Mouse (Mus musculus) intestine, postnatal 0 days (tissue): Measurements from ENCODE around the gene Lmnb2. TPM values are rescaled to one million over a fixed set of nuclear protein-coding genes. Genes with fewer than 3 reads are reported as not detected.
A peak's percentile ranks its signal among the peaks of the same experiment; 100 is the strongest.

ENCODE experiments used
- ATAC-seq: fragments of 200-750 bp; cut with Nextera tagmentation; 2 replicates; pipeline ENCODE4 v1.8.0; 2017; ENCODE audit warnings: mild to moderate bottlenecking, moderate TSS enrichment, moderate library complexity
- H3K27ac ChIP-seq: fragments of 300-500 bp; sonication (generic); 2 replicates; pipeline ENCODE4 v1.5.1; 2014; ENCODE audit warnings: mild to moderate bottlenecking, low read depth, low read length, moderate library complexity
- H3K27me3 ChIP-seq: fragments of 300-500 bp; sonication (generic); replicated peaks from 2 replicates; pipeline ENCODE4 v1.6.1; 2014; ENCODE audit warnings: low read length, mixed read lengths; ENCODE audit not compliant: control insufficient read depth, insufficient read depth
- H3K36me3 ChIP-seq: fragments of 300-500 bp; sonication (generic); 2 replicates; pipeline ENCODE4 v1.6.1; 2014; ENCODE audit warnings: mild to moderate bottlenecking, moderate library complexity; ENCODE audit not compliant: control insufficient read depth, insufficient read depth
- H3K4me1 ChIP-seq: fragments of 300-500 bp; sonication (generic); replicated peaks from 2 replicates; pipeline ENCODE4 v1.6.1; 2014; ENCODE audit warnings: antibody characterized with exemption, low read length, mixed read lengths; ENCODE audit not compliant: control insufficient read depth, insufficient read depth
- H3K4me2 ChIP-seq: fragments of 300-500 bp; sonication (generic); replicated peaks from 2 replicates; pipeline ENCODE4 v1.6.1; 2014; ENCODE audit warnings: low read depth, mild to moderate bottlenecking, moderate library complexity
- H3K4me3 ChIP-seq: fragments of 300-500 bp; sonication (generic); 2 replicates; pipeline ENCODE4 v1.5.1; 2014; ENCODE audit warnings: low read depth, low read length
- H3K9ac ChIP-seq: fragments of 300-500 bp; sonication (generic); 2 replicates; pipeline ENCODE4 v1.6.1; 2014; ENCODE audit warnings: mild to moderate bottlenecking, low read depth, low read length
- H3K9me3 ChIP-seq: fragments of 300-500 bp; sonication (generic); 2 replicates; pipeline ENCODE4 v1.6.1; 2016; ENCODE audit warnings: mixed run types; ENCODE audit not compliant: control insufficient read depth
- CTCF ChIP-seq: sonication (generic); IDR thresholded peaks from 2 replicates; pipeline ENCODE4 v1.5.1; 2016; ENCODE audit warnings: low read depth, mild to moderate bottlenecking, control low read depth, antibody characterized with exemption, moderate library complexity
- WGBS: fragments of 180-500 bp; shearing (Covaris S2); extraction: QIAGEN DNeasy Blood & Tissue Kit; methylation state at CpG from one replicate; pipeline ENCODE4 v1.1.7; 2014; 5-methylcytosine and 5-hydroxymethylcytosine counted together
- polyA plus RNA-seq: library from polyadenylated mRNA; unstranded; fragments of >200 nt; fragmentation: Nextera tagmentation; extraction: Ambion mirVana; gene quantifications from 2 replicates; pipeline ENCODE4 v1.2.1, GENCODE M21; 2015

The Lmnb2 gene
- polyA plus RNA-seq, 1 experiment from 2014 or later, result 12.9 TPM

DNA sequence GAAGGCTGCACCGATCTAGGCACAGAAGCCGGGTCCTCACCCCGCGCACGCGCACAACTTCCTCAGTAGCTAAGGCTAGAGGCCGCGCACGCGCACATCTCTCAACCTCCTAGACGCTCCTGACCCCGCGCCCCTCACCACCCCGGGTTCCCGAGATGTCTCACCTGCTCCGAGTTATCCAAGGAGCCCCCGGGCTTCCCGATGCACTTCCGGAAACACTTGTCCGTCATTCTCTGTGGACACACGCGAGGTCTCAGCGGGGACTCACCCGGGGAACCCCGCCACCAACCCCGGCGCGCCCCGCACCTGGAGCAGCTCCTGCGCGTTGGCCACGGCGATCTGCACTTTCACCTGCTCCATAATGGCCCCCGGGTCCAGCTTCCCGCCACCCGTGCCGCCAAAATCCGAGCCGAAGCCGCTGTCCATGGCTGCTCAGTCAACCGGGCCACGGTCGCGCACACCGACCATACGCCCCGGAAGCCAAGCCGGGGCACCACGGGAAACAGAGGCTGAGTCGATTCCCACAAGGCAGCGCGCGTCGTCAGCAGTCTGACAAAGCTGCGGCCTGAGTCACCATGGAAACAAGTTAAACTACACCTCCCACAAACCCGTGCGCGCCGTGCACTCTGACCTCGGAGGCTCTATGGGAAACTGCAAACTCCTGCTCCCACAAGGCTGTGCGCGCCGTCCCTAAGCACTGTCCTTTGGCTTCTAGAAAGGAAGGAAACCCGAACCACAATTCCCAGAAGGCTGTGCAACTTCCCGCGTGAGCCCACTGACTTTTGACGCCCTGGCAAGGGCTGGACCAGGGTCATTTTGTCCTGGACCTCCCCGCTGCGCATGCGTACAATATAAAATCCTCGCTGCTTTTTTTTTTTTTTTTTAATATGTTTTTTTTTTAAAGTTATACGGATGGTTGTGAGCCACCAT, 17.5 kb downstream of the Lmnb2 start, which contains the start of gene Timm13:
TSS of gene Timm13 (minus strand) at position 652 of the 930 bp plus-strand sequence.
- ATAC-seq, result peak; percentile 96
- TF ChIP-seq CTCF, result no peak
- under 1% methylated on average over 72 of the region's 72 CpGs for WGBS
- no peaks in the 10 kb centered on the region for H3K9me3 ChIP-seq
- H3K36me3 ChIP-seq, result peaks cover 30% of the 10 kb centered on the region
- H3K27ac ChIP-seq, result peak within 1 kb of the TSS; percentile 55
- H3K27me3 ChIP-seq, result no peaks in the 10 kb centered on the region
- H3K9ac ChIP-seq, result peak within 1 kb of the TSS; percentile 65
- H3K4me2 ChIP-seq, result peak within 1 kb of the TSS; percentile 87
- peak within 1 kb of the TSS; percentile 78 for H3K4me3 ChIP-seq
- peaks cover 11% of the 10 kb centered on the region for H3K4me1 ChIP-seq

DNA sequence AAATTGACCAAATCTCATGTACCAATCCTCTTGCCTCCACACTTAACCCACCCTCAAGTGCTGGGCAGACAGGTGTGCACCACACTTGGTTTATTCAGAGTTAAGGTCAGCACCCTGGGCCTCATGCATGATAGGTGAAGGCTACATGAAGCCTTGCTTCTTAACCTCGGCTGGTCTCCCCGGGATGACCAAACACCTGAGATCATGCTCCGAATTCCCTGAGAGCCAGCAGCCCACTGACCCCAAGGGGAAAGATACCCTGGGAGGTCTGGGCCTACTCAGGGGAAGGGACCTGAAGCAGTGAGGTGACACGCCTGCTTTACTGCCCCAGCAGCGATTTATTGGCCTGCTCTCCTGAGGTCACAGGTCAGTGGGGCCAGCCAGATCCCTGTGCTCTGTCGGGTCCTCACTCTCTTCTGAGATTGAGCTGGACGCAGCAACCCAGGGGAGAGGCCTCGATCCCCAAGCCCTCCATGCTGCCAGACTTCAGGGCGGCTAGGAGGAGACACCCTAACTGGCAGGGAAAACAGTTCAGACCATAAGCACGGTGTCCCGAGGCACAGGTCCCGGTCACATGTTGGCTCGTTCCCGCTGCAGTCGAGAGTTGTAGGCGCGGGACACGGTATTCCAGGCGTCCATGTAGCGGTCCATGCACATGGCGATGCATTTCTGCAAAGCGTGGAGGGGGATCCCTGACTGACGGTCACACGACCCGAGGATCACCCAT, 18.3 kb downstream of the Lmnb2 start:
- no peaks in the 10 kb centered on the region for H3K27me3 ChIP-seq

GRCm38 (mm10) chr10:80899074-80899473, 19.0 kb downstream of the Lmnb2 start:
- Histone ChIP-seq H3K27ac (0 out of 2 replicates have a peak overlapping the region, but pooled peaks have one; percentile 8), H3K4me3 (no peak overlapping the region), H3K36me3 (peaks cover 18% of the 10 kb centered on the region), H3K4me2 (peak overlapping the region; percentile 87), H3K27me3 (no peaks in the 10 kb centered on the region), H3K9ac (no peak overlapping the region), H3K4me1 (peaks cover 11% of the 10 kb centered on the region), H3K9me3 (no peaks in the 10 kb centered on the region)
- 86% methylated on average over 8 of the region's 8 CpGs for WGBS
- TF ChIP-seq CTCF, result no peak
- no peak for ATAC-seq

More for the DNA sequence above, 18.3 kb downstream of the Lmnb2 start:
- WGBS, result 10% methylated on average over 25 of the region's 25 CpGs
- peaks cover 25% of the 10 kb centered on the region for H3K36me3 ChIP-seq
- peak overlapping the region; percentile 78 for H3K4me3 ChIP-seq
- no peak; the same call in 1 of the 2 replicates for ATAC-seq
- H3K9ac ChIP-seq, result peak overlapping the region; percentile 65
- no peaks in the 10 kb centered on the region for H3K9me3 ChIP-seq
- H3K4me2 ChIP-seq, result peak overlapping the region; percentile 87
- no peak for TF ChIP-seq CTCF
- peak overlapping the region; percentile 8; the same call in 1 of the 2 replicates for H3K27ac ChIP-seq
- peaks cover 11% of the 10 kb centered on the region for H3K4me1 ChIP-seq

GRCm38 (mm10) chr10:80897861-80898510, 20.1 kb downstream of the Lmnb2 start:
- Histone ChIP-seq H3K4me1 (peaks cover 11% of the 10 kb centered on the region), H3K36me3 (peaks cover 8% of the 10 kb centered on the region), H3K4me2 (no peak overlapping the region), H3K27ac (no peak overlapping the region), H3K9me3 (no peaks in the 10 kb centered on the region), H3K9ac (no peak overlapping the region), H3K27me3 (no peaks in the 10 kb centered on the region), H3K4me3 (no peak overlapping the region)
- WGBS, result 38% methylated on average over 41 of the region's 41 CpGs
- no peak for ATAC-seq
- TF ChIP-seq CTCF, result no peak

- no peaks in the 10 kb centered on the region for H3K27me3 ChIP-seq
- peaks cover 11% of the 10 kb centered on the region for H3K4me1 ChIP-seq
- H3K9ac ChIP-seq, result no peak overlapping the region
- H3K27ac ChIP-seq, result no peak overlapping the region
- peaks cover 8% of the 10 kb centered on the region; the same call in 1 of the 2 replicates for H3K36me3 ChIP-seq
- ATAC-seq, result no peak
- H3K4me2 ChIP-seq, result no peak overlapping the region
- H3K9me3 ChIP-seq, result no peaks in the 10 kb centered on the region
- no peak for TF ChIP-seq CTCF
- 72% methylated on average over 24 of the region's 24 CpGs for WGBS
- no peak overlapping the region for H3K4me3 ChIP-seq
Observed at GRCm38 (mm10) chr10:80896581-80897485, 21.2 kb downstream of the Lmnb2 start.
